Mouse (Mus musculus): Measurements from ENCODE around the gene Sf3a3.

DNA sequence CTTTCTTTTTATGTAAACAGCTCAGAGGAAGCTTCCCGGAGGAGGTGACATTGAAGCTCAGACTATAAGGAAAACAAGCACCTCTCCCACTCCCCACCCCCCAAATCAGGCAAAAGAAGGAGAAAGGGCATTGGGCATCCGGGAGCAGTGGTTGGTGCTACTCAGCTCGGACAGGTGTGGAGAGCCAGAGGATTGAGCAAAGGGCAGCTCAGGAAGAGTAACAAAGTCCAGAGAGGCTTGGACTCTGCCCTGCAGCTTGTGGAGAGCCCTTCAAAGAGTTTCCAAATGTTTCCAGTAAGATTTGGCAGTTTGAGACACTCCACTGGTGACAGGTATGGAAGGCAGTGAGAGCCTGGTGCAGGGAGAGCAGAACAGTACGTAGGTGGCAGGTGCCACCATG, 33.3 kb downstream of the Sf3a3 start:
- TF ChIP-seq CTCF (IDR thresholded peaks at IDR 0.05; ENCODE audit: low read depth) (no peak), EP300 (IDR thresholded peaks at IDR 0.05; ENCODE audit: low read depth) (no peak)
